Mouse (Mus musculus) heart, postnatal 0 days (tissue): ENCODE measurements around the gene Ezr.

Source experiments
- CTCF ChIP-seq: IDR thresholded peaks from 2 replicates; pipeline ENCODE4 v1.5.1; 2016; ENCODE audit warnings: antibody characterized with exemption, control low read depth, low read depth
- EP300 ChIP-seq: IDR thresholded peaks from 2 replicates; pipeline ENCODE4 v1.6.1; 2016; ENCODE audit warnings: antibody characterized with exemption, low read depth

DNA sequence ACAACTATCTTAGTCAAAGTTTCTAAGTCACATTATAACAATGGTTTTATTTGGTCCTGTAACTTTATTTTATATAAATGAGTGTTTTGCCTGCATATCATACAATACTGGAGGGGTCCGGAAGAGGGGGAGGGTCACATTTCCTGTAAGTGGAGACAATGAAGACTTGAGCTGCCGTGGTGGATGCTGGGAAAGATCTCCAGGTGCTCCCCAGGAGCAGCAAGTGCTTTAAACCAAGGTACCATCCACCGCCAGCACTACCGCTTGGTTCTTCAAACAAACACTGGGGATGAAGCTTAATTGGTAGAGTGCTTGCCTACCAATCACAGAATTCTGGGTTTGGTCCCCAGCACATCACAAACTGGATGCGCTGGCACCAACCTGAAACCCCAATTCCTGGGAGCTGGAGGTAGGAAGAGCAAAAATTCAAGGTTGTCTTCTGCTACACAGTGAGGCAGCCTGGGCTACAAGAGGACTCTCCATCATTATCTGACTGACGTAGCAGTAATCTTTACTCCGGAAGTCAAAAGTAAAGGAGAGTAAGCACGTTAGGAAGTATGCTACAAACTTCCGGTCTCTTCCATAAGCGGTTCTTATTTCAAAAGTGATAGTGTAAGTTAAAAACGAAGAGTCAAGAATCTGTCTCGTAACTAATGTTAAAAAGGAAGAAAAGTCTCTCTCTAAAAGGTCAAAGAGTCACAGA, 4.8 kb downstream of the Ezr start:
- TF ChIP-seq CTCF: no peak
- TF ChIP-seq EP300: no peak
